Mouse (Mus musculus) embryonic facial prominence, embryonic 12.5 days (tissue): ENCODE results near the gene Gm8909. TPM values are rescaled to one million over a fixed set of nuclear protein-coding genes. Genes with fewer than 3 reads are reported as not detected.
A peak's percentile ranks its signal among the peaks of the same experiment; 100 is the strongest.
"Not testable (repeated sequence)": the region's sequence is repeated elsewhere in the genome, so short reads cannot be mapped to it uniquely, and the experiment has no call there.

ENCODE experiments used
- ATAC-seq: fragments of 200-750 bp; cut with Nextera tagmentation; 2 replicates; pipeline ENCODE4 v1.8.0; 2017; ENCODE audit not compliant: insufficient number of reproducible peaks, insufficient read depth, low FRiP score, low TSS enrichment
- H3K27ac ChIP-seq: fragments of 300-500 bp; sonication (generic); 2 replicates; pipeline ENCODE4 v1.5.1; 2016; ENCODE audit warnings: mild to moderate bottlenecking
- H3K27me3 ChIP-seq: fragments of 300-500 bp; sonication (generic); 2 replicates; pipeline ENCODE4 v1.6.1; 2016; ENCODE audit warnings: mild to moderate bottlenecking, moderate library complexity
- H3K36me3 ChIP-seq: fragments of 300-500 bp; sonication (generic); 2 replicates; pipeline ENCODE4 v1.6.1; 2016; ENCODE audit warnings: mild to moderate bottlenecking
- H3K4me1 ChIP-seq: fragments of 300-500 bp; sonication (generic); 2 replicates; pipeline ENCODE4 v1.6.1; 2016
- H3K4me2 ChIP-seq: fragments of 300-500 bp; sonication (generic); replicated peaks from 2 replicates; pipeline ENCODE4 v1.6.1; 2016; ENCODE audit warnings: mild to moderate bottlenecking, moderate library complexity
- H3K4me3 ChIP-seq: fragments of 300-500 bp; sonication (generic); 2 replicates; pipeline ENCODE4 v1.5.1; 2016; ENCODE audit warnings: mild to moderate bottlenecking
- H3K9ac ChIP-seq: fragments of 300-500 bp; sonication (generic); 2 replicates; pipeline ENCODE4 v1.6.1; 2016; ENCODE audit warnings: mild to moderate bottlenecking, moderate library complexity
- H3K9me3 ChIP-seq: fragments of 300-500 bp; sonication (generic); 2 replicates; pipeline ENCODE4 v1.6.1; 2016; ENCODE audit warnings: mild to moderate bottlenecking, moderate library complexity
- WGBS: fragments of 180-500 bp; shearing (Covaris S2); methylation state at CpG from one replicate; pipeline ENCODE4 v1.1.7; 2016; 5-methylcytosine and 5-hydroxymethylcytosine counted together
- polyA plus RNA-seq: library from polyadenylated mRNA; unstranded; fragments of >200 nt; fragmentation: Nextera tagmentation; extraction: Ambion mirVana; gene quantifications from 2 replicates; pipeline ENCODE4 v1.2.1, GENCODE M21; 2016

Gm8909 gene
- polyA plus RNA-seq, 1 experiment from 2014 or later: not detected

DNA sequence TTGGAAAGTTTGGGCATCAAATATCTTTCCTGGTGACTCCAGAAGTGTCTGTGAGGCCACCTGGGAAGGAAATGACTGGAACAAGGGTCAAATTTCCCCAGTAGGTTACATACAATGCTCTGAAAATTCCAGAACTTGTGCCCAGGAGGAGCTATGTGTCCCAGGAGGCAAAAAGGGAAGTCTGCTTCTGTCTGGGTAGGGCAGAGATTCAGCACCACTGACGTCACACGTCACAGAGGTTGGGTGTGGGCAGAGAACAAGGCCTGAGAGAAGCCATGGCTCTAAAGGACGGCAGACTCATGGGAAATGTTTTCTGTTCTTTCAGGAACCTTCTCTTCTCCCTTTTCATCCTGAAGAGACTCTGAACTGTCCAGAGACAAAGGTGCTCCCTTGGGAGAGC, 19.2 kb upstream of the Gm8909 start:
- Histone ChIP-seq H3K27ac (no peak overlapping the region), H3K4me1 (no peaks in the 10 kb centered on the region), H3K4me2 (no peak overlapping the region), H3K36me3 (no peaks in the 10 kb centered on the region), H3K4me3 (no peak overlapping the region), H3K9ac (no peak overlapping the region), H3K9me3 (no peaks in the 10 kb centered on the region), H3K27me3 (peaks cover 29% of the 10 kb centered on the region)
- 67% methylated on average over 3 of the region's 3 CpGs for WGBS
- ATAC-seq: no peak

DNA sequence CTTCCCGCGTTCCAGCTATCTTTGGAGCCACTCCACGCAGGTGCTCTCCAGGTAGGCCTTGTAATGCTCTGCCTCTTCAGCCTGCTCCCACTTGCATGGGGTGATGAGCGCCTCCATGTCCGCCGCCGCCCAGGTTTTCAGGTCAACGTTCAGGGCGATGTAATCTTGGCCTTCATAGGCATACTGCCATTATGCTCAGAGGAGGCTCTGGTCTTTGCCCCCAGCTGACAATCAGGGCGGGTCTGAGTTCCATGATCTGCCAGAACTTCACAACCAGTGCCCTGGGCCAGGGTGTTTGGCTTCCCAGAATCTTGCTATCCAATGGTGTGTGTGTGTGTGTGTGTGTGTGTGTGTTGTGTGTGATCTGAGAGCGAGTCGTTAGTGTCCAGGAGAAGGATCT, 13.9 kb upstream of the Gm8909 start:
- no peak overlapping the region for H3K4me3 ChIP-seq
- 78% methylated on average over 12 of the region's 12 CpGs for WGBS
- no peak for ATAC-seq
- H3K27me3 ChIP-seq: peaks cover 33% of the 10 kb centered on the region
- H3K27ac ChIP-seq: no peak overlapping the region
- no peaks in the 10 kb centered on the region for H3K36me3 ChIP-seq
- no peaks in the 10 kb centered on the region for H3K4me1 ChIP-seq
- no peak overlapping the region for H3K4me2 ChIP-seq
- no peak overlapping the region for H3K9ac ChIP-seq
- H3K9me3 ChIP-seq: no peaks in the 10 kb centered on the region

DNA sequence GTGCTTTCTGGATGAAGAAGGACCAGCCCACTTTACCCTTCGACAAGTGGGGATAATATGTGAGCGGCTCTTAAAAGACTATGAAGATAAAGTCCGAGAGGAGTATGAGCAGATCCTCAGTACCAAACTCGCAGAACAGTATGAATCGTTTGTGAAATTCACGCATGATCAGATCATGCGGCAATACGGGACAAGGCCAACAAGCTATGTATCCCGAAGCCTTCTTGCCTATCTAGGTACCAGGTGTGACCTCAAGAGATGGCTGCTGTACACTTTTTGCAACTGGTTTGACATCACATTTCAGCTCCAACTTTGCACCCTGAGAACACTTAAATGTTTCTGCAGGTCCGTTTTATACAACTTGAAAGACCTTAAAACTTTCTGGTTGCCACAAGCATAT, 11.1 kb upstream of the Gm8909 start:
- H3K36me3 ChIP-seq, ATAC-seq, H3K4me1 ChIP-seq, H3K9me3 ChIP-seq, H3K27ac ChIP-seq, H3K9ac ChIP-seq: not testable (repeated sequence)
- Histone ChIP-seq H3K4me2 (peak overlapping the region; percentile 66), H3K4me3 (peak overlapping the region; percentile 37; the same call in 1 of the 2 replicates), H3K27me3 (peaks cover 33% of the 10 kb centered on the region)
- WGBS: 13% methylated on average over 10 of the region's 10 CpGs

DNA sequence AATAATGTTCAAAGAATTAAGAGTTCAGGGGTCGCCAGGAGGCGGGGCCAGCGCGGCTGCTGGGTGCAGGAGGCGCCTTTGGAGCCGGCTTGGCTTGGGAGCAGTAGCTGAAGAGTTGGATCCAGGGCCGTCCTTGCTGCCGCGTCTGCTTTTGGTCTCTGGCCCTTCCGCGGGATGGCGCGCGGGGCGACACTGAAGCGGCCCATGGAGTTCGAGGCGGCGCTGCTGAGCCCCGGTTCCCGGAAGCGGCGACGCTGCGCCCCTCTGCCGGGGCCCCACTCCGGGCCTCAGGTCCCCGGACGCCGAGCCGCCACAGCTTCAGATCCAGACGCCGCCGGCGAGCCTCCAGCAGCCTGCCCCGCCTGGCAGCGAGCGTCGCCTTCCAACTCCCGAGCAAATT, 10.6 kb upstream of the Gm8909 start:
- WGBS: under 1% methylated on average over 40 of the region's 40 CpGs
- H3K27me3 ChIP-seq: peaks cover 33% of the 10 kb centered on the region
- not testable (repeated sequence) for ATAC-seq

DNA sequence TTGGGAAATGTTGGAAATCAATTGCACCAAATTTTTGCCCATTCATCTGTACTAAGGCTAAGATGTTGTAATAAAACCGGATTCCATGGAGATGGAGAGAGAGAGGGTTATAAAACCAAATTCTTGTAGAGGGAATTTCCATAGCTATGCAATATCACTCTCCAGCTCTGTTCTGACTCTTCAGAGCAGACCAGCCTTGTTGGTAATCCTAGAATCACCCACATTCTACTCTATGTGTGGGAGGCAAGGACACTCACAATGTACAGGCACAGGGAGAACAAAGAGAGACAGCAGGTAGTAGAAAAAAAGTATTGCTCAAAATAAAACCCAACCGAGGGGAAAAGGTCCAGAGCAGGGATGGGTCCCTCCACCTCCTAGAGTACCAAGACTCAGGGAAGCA, 7.8 kb upstream of the Gm8909 start:
- H3K36me3 ChIP-seq, ATAC-seq, H3K9ac ChIP-seq, H3K27ac ChIP-seq, H3K4me1 ChIP-seq, H3K4me2 ChIP-seq, H3K9me3 ChIP-seq, H3K4me3 ChIP-seq: not testable (repeated sequence)
- WGBS: no CpG with 5 or more reads among the region's 2 CpGs
- peaks cover 21% of the 10 kb centered on the region for H3K27me3 ChIP-seq

More for the DNA sequence above, 10.6 kb upstream of the Gm8909 start:
- H3K4me1 ChIP-seq, H3K27ac ChIP-seq, H3K9me3 ChIP-seq, H3K36me3 ChIP-seq: not testable (repeated sequence)
- Histone ChIP-seq H3K4me2 (peak overlapping the region; percentile 66), H3K4me3 (peak overlapping the region; percentile 37), H3K9ac (peak overlapping the region; percentile 47; the same call in 1 of the 2 replicates)

DNA sequence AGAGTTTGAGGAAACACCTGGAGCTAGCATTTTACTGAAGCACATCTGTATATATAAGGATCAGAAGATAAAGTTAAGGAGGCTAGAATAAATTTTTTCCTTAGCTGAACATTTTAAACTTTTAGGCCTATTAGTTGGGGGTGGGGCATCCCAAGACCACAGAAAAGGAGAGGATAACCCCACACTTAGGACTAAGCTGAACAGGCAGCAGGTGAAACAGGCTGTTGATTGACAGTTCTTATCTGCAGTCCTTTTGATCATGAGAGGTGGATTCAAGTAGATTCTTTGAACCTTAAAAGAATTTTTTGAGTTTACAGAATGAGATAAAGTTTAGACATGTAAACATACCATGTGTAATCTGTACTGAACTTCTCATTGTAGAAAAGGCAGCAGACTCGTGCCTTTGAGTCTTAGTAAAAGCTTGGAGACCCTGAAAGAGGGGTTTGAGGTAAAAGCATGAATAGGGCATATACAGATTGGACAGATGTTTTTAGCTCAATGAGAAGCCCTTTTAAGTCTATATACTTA, 2.0 kb upstream of the Gm8909 start:
- no peak overlapping the region for H3K4me3 ChIP-seq
- no peak overlapping the region for H3K9ac ChIP-seq
- H3K27me3 ChIP-seq: peaks cover 54% of the 10 kb centered on the region
- WGBS: 41% methylated on average over 1 of the region's 1 CpGs
- no peak for ATAC-seq
- no peaks in the 10 kb centered on the region for H3K36me3 ChIP-seq
- H3K4me1 ChIP-seq: no peaks in the 10 kb centered on the region
- no peaks in the 10 kb centered on the region for H3K9me3 ChIP-seq
- H3K27ac ChIP-seq: no peak overlapping the region
- H3K4me2 ChIP-seq: no peak overlapping the region

DNA sequence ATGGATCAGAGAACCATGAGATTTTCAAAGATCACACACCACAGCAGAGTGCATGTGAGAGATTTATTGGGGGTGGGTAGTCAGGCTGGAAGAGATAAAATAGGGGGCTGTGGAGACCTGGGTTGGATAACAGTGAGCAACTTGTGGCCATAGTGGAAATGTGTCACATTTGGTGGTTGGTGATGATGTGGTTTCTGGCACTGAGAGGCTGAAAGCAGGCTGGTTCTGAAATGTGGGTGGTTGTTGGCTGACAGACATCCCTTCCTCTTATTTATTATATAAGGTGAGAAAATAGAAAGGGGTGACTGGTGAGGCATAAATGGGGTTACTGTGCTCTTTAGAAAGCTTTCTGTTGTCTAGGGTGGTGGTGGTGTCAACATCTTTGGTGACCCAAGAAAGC, 1.4 kb upstream of the Gm8909 start:
- H3K4me1 ChIP-seq: no peaks in the 10 kb centered on the region
- no peak overlapping the region for H3K4me3 ChIP-seq
- no peak overlapping the region for H3K27ac ChIP-seq
- no peak for ATAC-seq
- no peaks in the 10 kb centered on the region for H3K9me3 ChIP-seq
- H3K36me3 ChIP-seq: no peaks in the 10 kb centered on the region
- H3K9ac ChIP-seq: no peak overlapping the region
- H3K4me2 ChIP-seq: no peak overlapping the region
- peaks cover 60% of the 10 kb centered on the region for H3K27me3 ChIP-seq

DNA sequence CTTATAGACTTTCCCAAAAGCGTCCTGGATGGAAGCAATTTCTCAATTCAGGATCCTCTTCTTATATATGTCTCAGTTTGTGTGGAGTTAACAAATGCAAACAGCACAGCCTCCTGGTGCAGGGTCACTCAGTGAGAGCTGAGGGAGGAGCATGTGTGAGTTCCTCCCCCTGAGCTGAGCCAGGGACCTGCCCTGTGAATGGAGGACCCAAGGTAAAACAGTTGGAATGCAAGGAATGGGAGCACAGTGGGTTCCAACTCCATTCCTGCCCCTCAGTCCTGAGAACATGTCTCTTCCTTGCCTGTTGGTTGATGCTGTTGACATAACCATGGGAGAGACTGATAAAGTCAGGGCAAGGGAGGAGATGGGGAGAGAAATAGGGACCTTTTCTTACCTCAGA, 757 bp upstream of the Gm8909 start:
- not testable (repeated sequence) for H3K27ac ChIP-seq, ATAC-seq, H3K4me2 ChIP-seq, H3K9me3 ChIP-seq, H3K36me3 ChIP-seq, H3K9ac ChIP-seq, H3K4me1 ChIP-seq, H3K4me3 ChIP-seq
- H3K27me3 ChIP-seq: peaks cover 67% of the 10 kb centered on the region
- 43% methylated on average over 1 of the region's 1 CpGs for WGBS

DNA sequence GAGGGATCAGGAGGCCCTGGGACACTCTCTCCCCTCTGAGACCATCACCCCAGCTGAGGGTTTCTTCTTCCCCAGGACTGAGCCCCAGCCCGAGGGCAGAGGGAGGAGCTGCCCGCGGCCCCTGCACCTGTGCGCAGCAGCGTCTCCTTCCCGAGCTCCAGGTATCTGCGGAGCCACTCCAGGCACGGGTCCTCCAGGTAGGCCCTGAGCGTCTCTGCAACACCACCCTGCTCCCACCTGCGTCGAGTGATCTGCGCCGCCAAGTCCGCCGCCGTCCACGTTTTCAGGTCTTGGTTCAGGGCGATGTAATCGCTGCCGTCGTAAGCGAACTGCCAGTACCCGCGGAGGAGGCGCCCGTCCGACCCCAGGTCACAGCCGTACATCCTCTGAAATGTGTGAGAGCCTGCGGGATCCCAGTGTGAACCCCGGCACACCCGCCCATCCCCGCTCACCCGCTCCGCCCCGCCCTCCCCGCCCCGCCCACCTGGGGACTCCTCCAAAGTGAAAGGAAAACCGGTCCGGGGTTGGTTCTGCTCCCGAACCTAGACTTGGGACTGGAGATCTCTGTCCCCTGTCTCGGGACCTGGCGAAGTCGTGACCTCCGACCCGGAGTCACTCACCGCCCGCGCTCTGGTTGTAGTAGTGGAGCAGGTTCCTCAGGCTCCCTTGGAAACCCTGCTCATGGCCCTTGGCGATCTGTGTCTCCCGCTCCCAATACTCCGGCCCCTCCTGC, 865 bp downstream of the Gm8909 start:
- WGBS: 2% methylated on average over 50 of the region's 51 CpGs
- peaks cover 82% of the 10 kb centered on the region for H3K27me3 ChIP-seq

DNA sequence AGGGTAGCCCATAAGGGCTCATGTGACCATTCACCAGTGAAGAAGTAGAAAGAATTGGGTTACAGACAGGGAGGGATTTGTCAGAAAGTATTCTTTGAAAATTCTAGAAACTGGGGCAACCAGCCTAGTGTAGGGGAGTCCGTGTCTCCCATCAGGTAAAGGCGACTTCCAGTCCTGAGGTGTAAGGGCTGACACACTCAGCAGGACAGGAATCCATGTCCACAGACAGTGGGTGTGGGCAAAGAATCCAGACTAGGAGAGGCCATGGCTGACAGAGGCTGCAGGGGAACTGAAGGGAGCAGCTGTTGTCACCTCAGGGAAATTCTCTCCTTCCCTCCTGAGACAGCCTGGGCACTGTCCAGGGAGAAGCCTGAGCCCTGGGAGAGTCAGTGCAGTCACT, 1.4 kb downstream of the Gm8909 start:
- H3K27me3 ChIP-seq: peaks cover 87% of the 10 kb centered on the region
- 15% methylated on average over 2 of the region's 2 CpGs for WGBS
- not testable (repeated sequence) for H3K4me2 ChIP-seq, H3K27ac ChIP-seq, H3K9ac ChIP-seq, H3K36me3 ChIP-seq, H3K4me1 ChIP-seq, H3K9me3 ChIP-seq, H3K4me3 ChIP-seq, ATAC-seq

More for the DNA sequence above, 865 bp downstream of the Gm8909 start:
- H3K9ac ChIP-seq: no peak overlapping the region
- H3K36me3 ChIP-seq: no peaks in the 10 kb centered on the region
- H3K4me1 ChIP-seq: no peaks in the 10 kb centered on the region
- no peak for ATAC-seq
- H3K9me3 ChIP-seq: no peaks in the 10 kb centered on the region
- no peak overlapping the region for H3K27ac ChIP-seq
- peak overlapping the region; percentile 35 for H3K4me2 ChIP-seq
- peak overlapping the region; percentile 22 for H3K4me3 ChIP-seq

DNA sequence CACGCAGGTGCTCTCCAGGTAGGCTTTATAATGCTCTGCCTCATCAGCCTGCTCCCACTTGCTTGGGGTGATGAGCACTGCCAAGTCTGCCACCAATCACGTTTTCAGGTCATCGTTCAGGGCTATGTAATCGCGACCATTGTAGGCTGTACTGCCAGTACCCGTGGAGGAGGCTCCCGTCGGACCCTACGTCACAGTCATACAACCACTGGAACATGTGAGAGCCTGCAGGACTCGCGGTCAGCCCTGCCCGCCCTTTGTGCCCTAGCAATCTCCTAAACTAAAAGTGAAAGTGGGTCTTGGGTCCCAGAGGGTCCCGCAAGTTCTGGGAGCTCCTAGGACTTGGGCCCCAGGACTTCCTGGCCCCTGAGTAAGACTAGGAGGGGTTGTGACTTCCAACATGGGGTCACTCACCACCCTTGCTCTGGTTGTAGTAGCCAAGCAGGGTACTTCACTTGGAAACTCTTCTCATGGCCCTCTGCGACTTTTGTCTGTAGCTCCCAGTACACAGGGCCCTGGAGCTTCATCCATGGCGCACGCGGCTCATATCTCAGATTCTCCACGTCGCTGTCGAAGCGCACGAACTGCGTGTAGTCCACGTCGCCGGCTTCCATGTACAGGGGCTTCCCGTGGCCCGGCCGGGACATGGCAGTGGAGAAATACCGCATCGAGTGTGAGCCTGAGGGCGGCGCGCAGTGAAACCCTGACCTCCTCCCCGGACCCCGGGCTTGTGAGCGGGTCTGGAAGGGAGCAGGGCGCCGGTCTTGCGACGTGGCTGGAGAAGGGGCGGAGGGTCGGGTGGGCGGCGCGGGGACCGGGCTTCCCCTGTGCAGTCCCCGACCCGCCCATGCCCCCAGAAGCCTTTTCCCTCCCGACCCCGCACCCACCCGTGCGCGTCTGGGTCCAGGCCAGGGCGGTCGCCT, 6.9 kb downstream of the Gm8909 start:
- H3K27ac ChIP-seq: no peak overlapping the region
- H3K4me3 ChIP-seq: peak overlapping the region; percentile 18
- H3K36me3 ChIP-seq: no peaks in the 10 kb centered on the region
- H3K9ac ChIP-seq: no peak overlapping the region
- H3K9me3 ChIP-seq: no peaks in the 10 kb centered on the region
- 0 out of 2 replicates have a peak, but pooled peaks cover 2% of the 10 kb centered on the region for H3K4me1 ChIP-seq
- 1% methylated on average over 53 of the region's 56 CpGs for WGBS
- peak overlapping the region; percentile 26; the same call in 1 of the 2 replicates for H3K4me2 ChIP-seq
- ATAC-seq: no peak
- H3K27me3 ChIP-seq: peaks cover 79% of the 10 kb centered on the region
